Mouse (Mus musculus) adrenal gland, adult 2 months (tissue): ENCODE results near the gene Fbxo3. TPM values are rescaled to one million over a fixed set of nuclear protein-coding genes. Genes with fewer than 3 reads are reported as not detected.
A peak's percentile ranks its signal among the peaks of the same experiment; 100 is the strongest.
"Not testable (repeated sequence)": the region's sequence is repeated elsewhere in the genome, so short reads cannot be mapped to it uniquely, and the experiment has no call there.

Source experiments
- DNase-seq: peaks from one replicate; pipeline ENCODE4 v3.0.0; 2021
- long read RNA-seq: library from polyadenylated mRNA; stranded (forward); transcript quantifications from one replicate; pipeline ENCODE4 v2.0.0, GENCODE M21; 2021
- polyA plus RNA-seq: library from polyadenylated mRNA; depleted of rRNA; stranded (reverse); fragments of >200 nt; gene quantifications from 2 replicates; pipeline ENCODE4 v1.2.3, GENCODE M21; 2012; rRNA removed
- total RNA-seq, 2 experiments: library from RNA; stranded (reverse); gene quantifications; 2 replicates each; pipeline ENCODE4 v1.2.3; 2021

Gene Fbxo3
- total RNA-seq (10 to 100 TPM; 66.3 to 77.9 TPM), polyA plus RNA-seq (9.3 and 12.8 TPM in 2 replicates)
- long read RNA-seq, full-length matches to known transcripts = 113 of 134 reads
- long read RNA-seq, partial matches to known transcripts = 4 of 134 reads
- long read RNA-seq, other reads (novel, unspliced or antisense) = 17 of 134 reads

- DNase-seq = peak; percentile 96
Observed at GRCm38 (mm10) chr2:104027458-104028138, at the start of gene Fbxo3. Gene Fbxo3, plus strand, starts transcription at chr2:104027721.

- DNase-seq = peak; percentile 81
Observed at GRCm38 (mm10) chr2:103982250-103982649, 45.3 kb upstream of the Fbxo3 start.

GRCm38 (mm10) chr2:103983146-103983545, 44.4 kb upstream of the Fbxo3 start:
- DNase-seq = no peak

GRCm38 (mm10) chr2:103987595-103987994, 39.9 kb upstream of the Fbxo3 start:
- DNase-seq = not testable (repeated sequence)

- DNase-seq = no peak
Observed at GRCm38 (mm10) chr2:103989724-103990123, 37.8 kb upstream of the Fbxo3 start.

- DNase-seq = no peak
Observed at GRCm38 (mm10) chr2:103991303-103991702, 36.2 kb upstream of the Fbxo3 start.

- no peak for DNase-seq
Observed at GRCm38 (mm10) chr2:103992162-103992561, 35.4 kb upstream of the Fbxo3 start.

- DNase-seq = no peak
Observed at GRCm38 (mm10) chr2:103992618-103993332, 34.7 kb upstream of the Fbxo3 start.

GRCm38 (mm10) chr2:104001076-104001475, 26.4 kb upstream of the Fbxo3 start:
- no peak for DNase-seq

GRCm38 (mm10) chr2:104001861-104002260, 25.7 kb upstream of the Fbxo3 start:
- no peak for DNase-seq

- peak; percentile 39 for DNase-seq
Observed at GRCm38 (mm10) chr2:104002711-104003413, 24.7 kb upstream of the Fbxo3 start.

GRCm38 (mm10) chr2:104007793-104008519, 19.6 kb upstream of the Fbxo3 start:
- no peak for DNase-seq

GRCm38 (mm10) chr2:104008853-104009252, 18.7 kb upstream of the Fbxo3 start:
- DNase-seq = not testable (repeated sequence)

- DNase-seq = no peak
Observed at GRCm38 (mm10) chr2:104023096-104023495, 4.4 kb upstream of the Fbxo3 start.

GRCm38 (mm10) chr2:104024656-104025055, 2.9 kb upstream of the Fbxo3 start:
- DNase-seq = no peak

GRCm38 (mm10) chr2:104028139-104028723, 710 bp downstream of the Fbxo3 start, which contains the start of gene 4931422A03Rik:
Gene 4931422A03Rik, minus strand, starts transcription at chr2:104028361.
- DNase-seq = no peak

GRCm38 (mm10) chr2:104029074-104029473, 1.6 kb downstream of the Fbxo3 start:
- no peak for DNase-seq

- DNase-seq = no peak
Observed at GRCm38 (mm10) chr2:104030381-104030780, 2.9 kb downstream of the Fbxo3 start.

- no peak for DNase-seq
Observed at GRCm38 (mm10) chr2:104032056-104032455, 4.5 kb downstream of the Fbxo3 start.

- peak; percentile 77 for DNase-seq
Observed at GRCm38 (mm10) chr2:104034832-104035472, 7.4 kb downstream of the Fbxo3 start.

GRCm38 (mm10) chr2:104035595-104035994, 8.1 kb downstream of the Fbxo3 start:
- no peak for DNase-seq
